Mouse (Mus musculus) bone marrow macrophage, adult 2 months (primary cell): ENCODE measurements around the gene Clk4.

Experiments
- CTCF ChIP-seq: IDR thresholded peaks from 2 replicates; pipeline ENCODE4 v1.5.1; 2012; ENCODE audit warnings: low read depth, mild to moderate bottlenecking, low read length, moderate library complexity
- POLR2A ChIP-seq: IDR thresholded peaks from 2 replicates; pipeline ENCODE4 v1.6.1; 2012; ENCODE audit warnings: mild to moderate bottlenecking, low read depth, low read length, borderline replicate concordance

GRCm38 (mm10) chr11:51265326-51265725 is 3.8 kb downstream of the Clk4 start:
- TF ChIP-seq CTCF (peak; percentile 57; the same call in 1 of the 2 replicates), POLR2A (no peak)
